Mouse (Mus musculus): ENCODE results near the gene Pde7b. TPM values are rescaled to one million over a fixed set of nuclear protein-coding genes. Genes with fewer than 3 reads are reported as not detected.

Pde7b gene
- total and polyA plus RNA-seq, 3 experiments, result not detected

DNA sequence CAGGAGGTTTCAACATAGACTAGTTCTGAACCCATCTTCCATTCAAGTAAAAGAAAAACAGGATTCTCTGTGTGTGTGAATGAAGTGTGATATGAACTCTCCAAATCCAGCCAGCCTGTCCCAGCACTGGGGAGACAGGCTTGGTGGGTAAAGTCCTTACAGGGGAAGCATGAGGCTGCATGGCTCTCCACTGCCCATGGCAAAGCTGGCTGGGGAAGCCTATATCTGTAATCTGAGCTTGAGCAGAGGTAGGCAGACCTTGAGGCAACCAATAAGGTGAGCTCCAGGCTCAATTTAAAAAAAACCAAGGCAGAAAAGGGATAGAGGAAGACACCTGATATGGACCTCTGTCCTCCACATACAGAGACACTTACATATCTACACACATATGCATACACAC lies 173.5 kb downstream of the Pde7b start:
- no peaks in the 10 kb centered on the region for H3K79me2 ChIP-seq (replicated peaks; ENCODE audit: control insufficient read depth, extremely low read depth, insufficient read depth, poor library complexity, severe bottlenecking)
- in situ Hi-C loops (cut with MboI; ENCODE audit: low pct_ligation_motif_present, low pct_unique_long_range_greater_than_20kb, low sequenced_read_pairs) (no loop called here), dilution Hi-C loops (cut with MboI; ENCODE audit: extremely low pct_ligation_motif_present, extremely low pct_unique_long_range_greater_than_20kb, low sequenced_read_pairs) (no loop called here)
- DNase-seq (ENCODE audit: extremely low read depth), result no peak
- H3K4me1 ChIP-seq (ENCODE audit: control insufficient read depth in 1 of 2, insufficient read depth in 2 of 2), result no peaks in the 10 kb centered on the region
- no peak overlapping the region for H3K4me2 ChIP-seq (ENCODE audit: insufficient read depth, low read depth, poor library complexity, severe bottlenecking)
- H3K9ac ChIP-seq (ENCODE audit: insufficient read depth, low read depth), result no peak overlapping the region
- H3K9me3 ChIP-seq (replicated peaks; ENCODE audit: low read length), result no peaks in the 10 kb centered on the region
- no peak overlapping the region for H3K4me3 ChIP-seq (replicated peaks in 1 of 3; ENCODE audit: low read depth in 2 of 3, low read length in 2 of 3, poor library complexity in 1 of 3)
- no peaks in the 10 kb centered on the region for H3K36me3 ChIP-seq (replicated peaks in 1 of 2; ENCODE audit: control insufficient read depth in 1 of 2, insufficient read depth in 1 of 2, low read length in 1 of 2)
- no peak overlapping the region for H3K27ac ChIP-seq (ENCODE audit: insufficient read depth, low read depth)
- TF ChIP-seq ELF1 (IDR thresholded peaks at IDR 0.05; ENCODE audit: low read depth, low read length) (no peak), MYC (IDR thresholded peaks at IDR 0.05; ENCODE audit: low read depth, low read length) (no peak)
- H3K27me3 ChIP-seq (replicated peaks), result no peaks in the 10 kb centered on the region

DNA sequence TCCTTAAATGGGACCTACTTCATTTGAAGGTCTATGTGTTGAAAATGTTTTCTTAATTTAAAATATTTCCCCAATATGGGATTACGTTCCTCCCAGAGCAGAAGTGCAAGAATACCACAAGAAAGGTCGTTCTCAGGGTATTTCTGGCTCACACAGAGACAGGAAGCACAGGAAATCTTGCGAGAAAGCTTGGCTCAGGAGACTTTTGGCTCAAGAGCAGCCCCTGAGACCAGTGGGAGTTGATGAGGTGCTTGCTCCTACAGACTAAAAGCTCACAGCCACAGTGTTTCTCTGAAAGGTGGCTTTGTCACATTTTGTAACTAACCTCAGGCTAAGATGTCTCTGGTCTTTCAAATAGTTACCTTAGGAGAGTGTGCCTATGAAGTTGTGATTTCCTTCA lies 174.1 kb downstream of the Pde7b start:
- Histone ChIP-seq H3K4me3 (replicated peaks in 1 of 3; ENCODE audit: low read depth in 2 of 3, low read length in 2 of 3, poor library complexity in 1 of 3) (no peak overlapping the region), H3K36me3 (replicated peaks in 1 of 2; ENCODE audit: control insufficient read depth in 1 of 2, insufficient read depth in 1 of 2, low read length in 1 of 2) (no peaks in the 10 kb centered on the region), H3K79me2 (replicated peaks; ENCODE audit: control insufficient read depth, extremely low read depth, insufficient read depth, poor library complexity, severe bottlenecking) (no peaks in the 10 kb centered on the region), H3K27me3 (replicated peaks) (no peaks in the 10 kb centered on the region), H3K27ac (ENCODE audit: insufficient read depth, low read depth) (no peak overlapping the region), H3K4me1 (ENCODE audit: control insufficient read depth in 1 of 2, insufficient read depth in 2 of 2) (no peaks in the 10 kb centered on the region), H3K4me2 (ENCODE audit: insufficient read depth, low read depth, poor library complexity, severe bottlenecking) (no peak overlapping the region), H3K9me3 (replicated peaks; ENCODE audit: low read length) (no peaks in the 10 kb centered on the region), H3K9ac (ENCODE audit: insufficient read depth, low read depth) (no peak overlapping the region)
- dilution Hi-C loops (cut with MboI; ENCODE audit: extremely low pct_ligation_motif_present, extremely low pct_unique_long_range_greater_than_20kb, low sequenced_read_pairs), result no loop called here
- in situ Hi-C loops (cut with MboI; ENCODE audit: low pct_ligation_motif_present, low pct_unique_long_range_greater_than_20kb, low sequenced_read_pairs), result no loop called here
- TF ChIP-seq MAFK (IDR thresholded peaks at IDR 0.05; ENCODE audit: insufficient replicate concordance, low read length) (no peak), MEF2A (IDR thresholded peaks at IDR 0.05; ENCODE audit: borderline replicate concordance, low read depth, low read length) (no peak), ETS1 (conservative IDR thresholded peaks at IDR 0.05; ENCODE audit: low read depth, low read length) (no peak), HCFC1 (IDR thresholded peaks at IDR 0.05; ENCODE audit: low read depth, low read length) (no peak), NRF1 (IDR thresholded peaks at IDR 0.05; ENCODE audit: low read depth, low read length) (no peak), UBTF (IDR thresholded peaks at IDR 0.05; ENCODE audit: low read depth, low read length) (no peak), TBP (conservative IDR thresholded peaks at IDR 0.05; ENCODE audit: low read depth, low read length) (no peak), MAX (IDR thresholded peaks at IDR 0.05; ENCODE audit: low read length) (no peak), IRF4 (IDR thresholded peaks at IDR 0.05; ENCODE audit: low read depth, low read length) (no peak), EP300 (IDR thresholded peaks at IDR 0.05; ENCODE audit: low read length) (no peak), CHD2 (IDR thresholded peaks at IDR 0.05; ENCODE audit: low read length) (no peak), KAT2A (IDR thresholded peaks at IDR 0.05; ENCODE audit: insufficient replicate concordance, low read length) (no peak), GABPA (IDR thresholded peaks at IDR 0.05; ENCODE audit: insufficient replicate concordance, low read depth, low read length) (no peak), CHD1 (IDR thresholded peaks at IDR 0.05; ENCODE audit: low read depth, low read length) (no peak), BHLHE40 (IDR thresholded peaks at IDR 0.05; ENCODE audit: low read depth, low read length) (no peak), MYC (IDR thresholded peaks at IDR 0.05; ENCODE audit: low read depth, low read length) (no peak), USF1 (IDR thresholded peaks at IDR 0.05; ENCODE audit: low read depth, low read length) (no peak), RAD21 (IDR thresholded peaks at IDR 0.05; ENCODE audit: low read depth, low read length) (no peak), ZC3H11A (IDR thresholded peaks at IDR 0.05; ENCODE audit: low read depth, low read length) (no peak)
- DNase-seq (ENCODE audit: extremely low read depth), result no peak

All from CH12.LX (cell line).